Mouse (Mus musculus) C2C12 (cell line): Measurements from ENCODE around the gene Hipk2.

Source experiments
- CEBPB ChIP-seq: IDR thresholded peaks from one replicate; pipeline ENCODE4 v1.6.1; 2011; ENCODE audit warnings: low read depth, mild to moderate bottlenecking, control low read depth, moderate library complexity
- CTCF ChIP-seq: IDR thresholded peaks from one replicate; pipeline ENCODE4 v1.5.1; 2011; ENCODE audit not compliant: control insufficient read depth, insufficient read depth, insufficient read length
- FOSL1 ChIP-seq: IDR thresholded peaks from one replicate; pipeline ENCODE4 v1.8.0; 2011; ENCODE audit warnings: mild to moderate bottlenecking, low read length; ENCODE audit not compliant: poor library complexity, insufficient read depth, severe bottlenecking
- MAX ChIP-seq: IDR thresholded peaks from one replicate; pipeline ENCODE4 v1.6.1; 2011; ENCODE audit warnings: mild to moderate bottlenecking, control low read depth
- MYOD1 ChIP-seq: IDR thresholded peaks from one replicate; pipeline ENCODE4 v1.6.1; 2011; ENCODE audit warnings: low read depth; ENCODE audit not compliant: control insufficient read depth, insufficient read length
- MYOG ChIP-seq: IDR thresholded peaks from one replicate; pipeline ENCODE4 v1.6.1; 2011; ENCODE audit not compliant: control insufficient read depth, insufficient read length; ENCODE audit errors: extremely low read depth
- USF1 ChIP-seq: IDR thresholded peaks from one replicate; pipeline ENCODE4 v1.6.1; 2011; ENCODE audit warnings: low read depth, mild to moderate bottlenecking, control low read depth, moderate library complexity

DNA sequence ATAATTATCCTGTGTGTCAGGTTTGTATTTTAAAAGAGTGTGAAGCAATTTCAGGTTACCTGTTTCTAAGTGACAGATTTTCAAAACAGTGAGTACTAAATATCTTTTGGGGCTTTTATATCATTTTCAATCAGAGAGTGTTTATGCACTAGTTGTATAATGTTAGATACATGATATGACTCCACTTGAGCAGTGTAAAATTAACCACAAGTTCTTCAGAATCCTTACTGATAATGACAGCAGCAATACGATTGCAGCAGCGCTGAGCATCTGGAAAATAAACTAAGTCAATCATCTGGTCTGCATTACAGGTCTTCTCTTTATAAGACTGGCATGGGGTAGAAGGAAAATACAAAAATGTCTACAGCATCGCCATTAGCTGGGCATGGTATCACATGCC, 49.1 kb downstream of the Hipk2 start:
- no peak for TF ChIP-seq CTCF
- no peak for TF ChIP-seq MAX
- no peak for TF ChIP-seq MYOD1
- no peak for TF ChIP-seq MYOG
- TF ChIP-seq USF1: no peak
- TF ChIP-seq CEBPB: no peak
- TF ChIP-seq FOSL1: no peak
